Mouse (Mus musculus) E14TG2a.4 (cell line): ENCODE data around the gene Tmem9.

Experiments
- CTCF ChIP-seq: conservative IDR thresholded peaks from 2 replicates; pipeline ENCODE4 v1.5.1; 2014; ENCODE audit warnings: low read length
- NANOG ChIP-seq: IDR thresholded peaks from 2 replicates; pipeline ENCODE4 v1.6.1; 2014; ENCODE audit warnings: borderline replicate concordance, low read length, mixed read lengths

- no peak for TF ChIP-seq CTCF
- TF ChIP-seq NANOG, result no peak
These were observed 2.3 kb downstream of the Tmem9 start for GRCm38 (mm10) chr1:136010247-136010646.
